Mouse (Mus musculus): ENCODE data around the gene Spast.

The Spast gene

GRCm38 (mm10) chr17:74430074-74430473, 91.3 kb downstream of the Spast start:
- DNase-seq: no peak

- DNase-seq: no peak
Observed at GRCm38 (mm10) chr17:74431481-74431880, 92.7 kb downstream of the Spast start.

- no peak for DNase-seq
Observed at GRCm38 (mm10) chr17:74432631-74433030, 93.8 kb downstream of the Spast start.

- no peak for DNase-seq
Observed at GRCm38 (mm10) chr17:74437762-74438161, 99.0 kb downstream of the Spast start.

DNA sequence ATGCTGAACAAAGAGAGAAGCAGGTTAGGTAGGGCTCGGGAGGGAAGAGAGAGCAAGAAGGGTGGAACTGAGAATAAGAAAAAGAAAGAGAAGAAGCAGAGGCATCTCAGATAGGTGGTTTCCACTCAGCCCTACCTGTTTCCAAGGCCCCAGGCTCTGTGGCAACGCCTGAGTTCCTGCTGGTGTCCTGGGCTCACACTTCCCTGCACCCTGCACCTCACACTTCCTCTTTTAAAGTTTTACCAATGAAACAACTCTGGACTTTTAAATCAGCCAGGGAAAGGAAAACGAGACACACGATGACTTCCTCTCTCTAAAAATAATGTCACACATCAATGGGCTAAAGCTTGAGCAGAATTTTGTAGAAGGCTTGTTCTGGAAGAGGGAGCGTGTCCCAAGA, 101.7 kb downstream of the Spast start:
- DNase-seq: no peak

All from cerebellum, adult 9-10 months (tissue).